Mouse (Mus musculus) G1E (cell line): Measurements from ENCODE around the gene Fam71f2. TPM values are rescaled to one million over a fixed set of nuclear protein-coding genes. Genes with fewer than 3 reads are reported as not detected.

Experiments
- ATAC-seq: 2 replicates; pipeline ENCODE4 v1.8.0; 2016; ENCODE audit warnings: mild to moderate bottlenecking; ENCODE audit not compliant: insufficient number of reproducible peaks, poor library complexity, low FRiP score, severe bottlenecking; ENCODE audit errors: extremely low read depth
- DNase-seq: peaks from one replicate; pipeline ENCODE4 v3.0.0; 2012; ENCODE audit warnings: low spot score
- H3K27me3 ChIP-seq: 2 replicates; pipeline ENCODE4 v1.6.1; 2012; ENCODE audit warnings: mild to moderate bottlenecking, low read length, inconsistent platforms; ENCODE audit not compliant: insufficient read depth
- H3K36me3 ChIP-seq: replicated peaks from 2 replicates; pipeline ENCODE3; 2012; ENCODE audit warnings: mild to moderate bottlenecking, inconsistent platforms
- H3K4me1 ChIP-seq: 2 replicates; pipeline ENCODE4 v1.6.1; 2012; ENCODE audit warnings: low read depth, low read length, inconsistent platforms, mixed read lengths; ENCODE audit not compliant: insufficient read depth
- H3K4me3 ChIP-seq: 2 replicates; pipeline ENCODE4 v1.5.1; 2012; ENCODE audit warnings: low read depth, mild to moderate bottlenecking, inconsistent platforms, low read length, moderate library complexity, mixed read lengths
- H3K9me3 ChIP-seq: replicated peaks from 2 replicates; pipeline ENCODE4 v1.6.1; 2012; ENCODE audit warnings: inconsistent platforms
- CTCF ChIP-seq: IDR thresholded peaks from 2 replicates; pipeline ENCODE4 v1.5.1; 2012; ENCODE audit warnings: low read depth, low read length, inconsistent platforms, mixed read lengths
- GATA1 ChIP-seq: IDR thresholded peaks from 2 replicates; pipeline ENCODE4 v1.6.1; 2012; ENCODE audit warnings: borderline replicate concordance, low read length, inconsistent platforms, mixed read lengths
- GATA2 ChIP-seq: IDR thresholded peaks from 2 replicates; pipeline ENCODE4 v1.6.1; 2012; ENCODE audit warnings: low read depth, low read length, inconsistent platforms, borderline replicate concordance
- POLR2AphosphoS5 ChIP-seq: IDR thresholded peaks from 2 replicates; pipeline ENCODE4 v1.6.1; 2012; ENCODE audit warnings: low read depth, low read length, inconsistent platforms; ENCODE audit not compliant: insufficient replicate concordance
- TAL1 ChIP-seq: conservative IDR thresholded peaks from 2 replicates; pipeline ENCODE4 v1.6.1; 2012; ENCODE audit warnings: low read depth, low read length, inconsistent platforms, mixed read lengths
- polyA plus RNA-seq: library from polyadenylated mRNA; stranded (reverse); fragments of >175 nt; gene quantifications from 2 replicates; pipeline ENCODE4 v1.2.3, GENCODE M21; 2012
- total RNA-seq, 2 experiments: library from RNA; stranded (forward) in 1 of 2; stranded (reverse) in 1 of 2; fragments of 200-1000 nt in 1 of 2; fragments of >200 nt in 1 of 2; fragmentation: Nextera tagmentation in 1 of 2; gene quantifications; 2 replicates each; pipeline ENCODE4 v1.2.3; 2014 to 2017

Gene Fam71f2
- total and polyA plus RNA-seq, 3 experiments, result 0.33 to 4.4 TPM; not detected in 1

DNA sequence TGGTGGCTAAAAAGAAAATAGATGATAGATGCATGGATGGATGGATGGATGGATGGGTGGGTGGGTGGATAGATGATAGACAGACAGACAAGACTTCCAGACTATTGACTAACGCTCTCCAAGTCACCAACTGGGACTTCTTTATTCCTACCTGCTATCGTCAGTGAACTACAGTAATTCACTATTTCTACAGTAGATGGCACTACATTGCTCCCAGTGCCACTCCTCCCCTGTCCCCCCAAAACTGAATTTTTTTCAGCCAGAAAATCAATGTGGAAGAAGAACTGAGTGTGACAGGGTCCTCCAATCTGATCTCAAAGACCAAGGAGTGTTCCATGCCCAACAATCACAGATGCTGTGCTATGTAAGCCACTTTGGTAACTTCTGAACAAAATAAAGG lies 37.7 kb upstream of the Fam71f2 start:
- Histone ChIP-seq H3K27me3 (peaks cover 20% of the 10 kb centered on the region), H3K36me3 (no peaks in the 10 kb centered on the region), H3K4me1 (no peaks in the 10 kb centered on the region), H3K4me3 (no peak overlapping the region), H3K9me3 (no peaks in the 10 kb centered on the region)
- ATAC-seq (no peak), DNase-seq (peak; percentile 10)
- TF ChIP-seq CTCF, result peak; percentile 23; the same call in 1 of the 2 replicates
- TF ChIP-seq TAL1, result no peak

DNA sequence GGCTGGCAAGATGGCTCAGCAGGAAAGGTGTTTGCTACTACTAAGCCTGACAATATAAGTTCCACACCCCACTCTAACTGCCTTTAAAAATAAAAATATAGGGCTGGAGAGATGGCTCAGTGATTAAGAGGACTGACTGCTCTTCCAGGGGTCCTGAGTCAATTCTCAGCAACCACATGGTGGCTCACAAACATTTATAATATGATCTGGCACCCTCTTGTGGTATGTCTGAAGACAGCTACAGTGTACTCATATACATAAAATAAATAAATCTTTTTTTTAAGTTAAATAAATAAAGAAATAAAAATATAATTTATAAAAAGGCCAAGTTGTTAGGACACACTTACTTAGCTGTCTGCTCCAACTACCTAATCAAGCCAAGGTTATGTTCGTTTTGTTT lies 37.1 kb upstream of the Fam71f2 start:
- Histone ChIP-seq H3K9me3 (no peaks in the 10 kb centered on the region), H3K4me3 (no peak overlapping the region), H3K4me1 (no peaks in the 10 kb centered on the region), H3K27me3 (peaks cover 24% of the 10 kb centered on the region), H3K36me3 (no peaks in the 10 kb centered on the region)
- ATAC-seq (no peak), DNase-seq (no peak)
- TF ChIP-seq GATA1, result no peak
- no peak for TF ChIP-seq POLR2AphosphoS5
- TF ChIP-seq CTCF, result no peak
- no peak for TF ChIP-seq GATA2

DNA sequence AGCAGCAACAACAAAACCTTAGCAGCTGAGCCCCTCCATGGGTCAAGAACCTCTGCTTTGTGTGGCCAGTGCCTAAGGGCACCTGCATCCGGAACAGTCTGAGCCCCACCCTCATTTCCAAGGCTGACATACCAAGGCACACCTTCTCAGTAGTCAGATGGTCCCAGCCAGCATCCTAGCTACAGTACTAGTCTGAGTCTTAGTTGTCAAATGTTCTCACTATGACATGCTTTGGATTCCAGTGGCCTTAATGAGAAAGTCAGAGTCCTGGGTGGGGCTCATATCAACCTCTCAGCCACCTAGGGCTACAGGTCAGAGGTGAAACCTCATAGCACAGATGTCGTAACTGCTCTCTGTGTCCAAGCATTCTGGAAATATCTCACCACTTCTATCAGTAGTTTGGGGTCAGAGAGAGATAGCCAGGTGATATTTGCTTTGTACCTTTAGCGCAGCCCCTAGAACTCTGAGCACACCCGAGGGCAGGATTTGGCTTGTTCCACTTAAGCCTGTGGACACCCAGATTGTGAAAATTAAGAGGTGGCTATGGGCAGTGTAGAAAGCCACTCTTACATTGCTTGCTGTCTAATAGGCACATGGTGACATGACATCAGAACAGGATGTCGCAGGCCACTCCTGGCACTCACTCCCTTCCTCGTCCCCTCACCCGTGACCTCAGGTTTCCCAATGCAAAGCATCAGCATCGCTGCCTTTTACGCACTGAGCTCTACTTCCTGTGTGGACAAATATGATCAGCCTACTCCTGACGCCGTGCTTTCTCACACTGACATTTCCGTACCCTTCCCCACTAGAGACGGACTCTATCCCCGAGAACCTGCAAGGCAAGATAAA lies 33.9 kb upstream of the Fam71f2 start:
- ATAC-seq (no peak), DNase-seq (no peak)
- TF ChIP-seq GATA2 (no peak), TAL1 (no peak), GATA1 (no peak), CTCF (no peak), POLR2AphosphoS5 (no peak)
- Histone ChIP-seq H3K9me3 (no peaks in the 10 kb centered on the region), H3K4me1 (no peaks in the 10 kb centered on the region), H3K36me3 (no peaks in the 10 kb centered on the region), H3K27me3 (peaks cover 31% of the 10 kb centered on the region), H3K4me3 (no peak overlapping the region)

DNA sequence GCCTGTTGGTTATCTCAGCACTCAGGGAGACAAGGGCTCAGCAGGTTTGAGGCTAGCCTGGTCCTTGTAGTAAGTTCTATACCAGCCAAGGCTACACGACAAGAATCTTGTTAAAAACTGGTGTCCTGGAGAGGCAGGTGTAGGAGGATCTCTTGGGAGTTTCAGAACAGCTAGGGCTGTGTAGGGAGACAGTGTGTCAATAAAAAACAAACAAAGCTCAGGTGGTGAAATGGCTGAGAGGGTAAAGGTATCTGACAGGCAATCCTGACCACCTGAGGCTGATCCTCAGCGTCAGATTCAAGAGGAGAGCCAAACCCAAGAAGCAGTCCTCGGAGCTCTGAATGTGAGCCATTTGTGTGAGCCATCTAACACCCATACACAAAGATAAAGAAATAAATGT lies 33.2 kb upstream of the Fam71f2 start:
- DNase-seq (no peak), ATAC-seq (no peak)
- Histone ChIP-seq H3K36me3 (no peaks in the 10 kb centered on the region), H3K4me3 (no peak overlapping the region), H3K27me3 (peaks cover 31% of the 10 kb centered on the region), H3K4me1 (no peaks in the 10 kb centered on the region), H3K9me3 (no peaks in the 10 kb centered on the region)
- TF ChIP-seq GATA2 (no peak), TAL1 (no peak)

DNA sequence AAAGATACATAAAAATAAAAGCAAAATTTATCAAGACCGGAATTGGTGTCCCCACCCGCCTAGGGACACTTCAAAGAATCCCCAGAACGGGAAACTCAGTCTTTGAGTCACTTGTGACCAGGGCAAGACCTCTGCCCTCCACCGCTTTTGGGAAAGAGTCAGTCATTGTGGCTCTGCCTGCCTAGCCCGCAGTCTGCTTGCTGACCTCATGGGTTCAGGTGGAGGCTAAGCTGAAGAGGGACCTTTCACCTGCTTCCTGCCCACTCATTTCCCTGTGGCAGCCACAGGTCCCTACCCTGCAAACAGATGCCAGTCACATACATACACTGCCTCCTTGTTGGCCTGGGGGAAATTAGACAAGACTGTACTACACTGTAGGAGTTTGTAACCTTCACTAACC lies 32.8 kb upstream of the Fam71f2 start:
- no peak for ATAC-seq
- H3K4me3 ChIP-seq, result no peak overlapping the region
- H3K27me3 ChIP-seq, result peaks cover 31% of the 10 kb centered on the region
- no peaks in the 10 kb centered on the region for H3K9me3 ChIP-seq
- H3K4me1 ChIP-seq, result no peaks in the 10 kb centered on the region
- no peak for DNase-seq
- TF ChIP-seq GATA2 (no peak), GATA1 (no peak), CTCF (no peak), POLR2AphosphoS5 (no peak)
- H3K36me3 ChIP-seq, result no peaks in the 10 kb centered on the region

DNA sequence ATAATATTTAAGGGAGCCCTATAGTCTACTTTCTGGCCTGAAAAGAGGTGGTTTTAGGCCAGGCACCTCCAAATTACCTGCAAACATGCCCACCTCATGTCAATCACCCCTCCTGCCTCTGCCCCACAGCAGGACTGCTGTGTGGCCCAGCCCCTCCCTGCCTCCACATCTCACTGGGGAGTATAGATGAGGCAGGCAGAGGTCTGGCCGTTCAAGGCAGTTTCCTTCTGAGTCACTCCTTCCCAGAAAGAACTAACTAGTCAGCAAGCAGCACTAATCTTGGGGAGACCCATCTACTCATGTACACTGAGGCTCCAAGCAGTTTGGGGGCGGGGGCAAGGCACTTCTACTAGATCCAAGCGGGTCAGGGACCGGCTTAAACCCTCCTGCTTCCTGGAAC lies 32.3 kb upstream of the Fam71f2 start:
- no peak for ATAC-seq
- H3K4me3 ChIP-seq, result no peak overlapping the region
- no peak for TF ChIP-seq POLR2AphosphoS5
- no peak for TF ChIP-seq GATA2
- no peak for TF ChIP-seq TAL1
- no peak for TF ChIP-seq GATA1
- no peak for TF ChIP-seq CTCF
- H3K27me3 ChIP-seq, result peaks cover 33% of the 10 kb centered on the region
- no peaks in the 10 kb centered on the region for H3K36me3 ChIP-seq
- no peak for DNase-seq
- H3K4me1 ChIP-seq, result no peaks in the 10 kb centered on the region
- no peaks in the 10 kb centered on the region for H3K9me3 ChIP-seq

DNA sequence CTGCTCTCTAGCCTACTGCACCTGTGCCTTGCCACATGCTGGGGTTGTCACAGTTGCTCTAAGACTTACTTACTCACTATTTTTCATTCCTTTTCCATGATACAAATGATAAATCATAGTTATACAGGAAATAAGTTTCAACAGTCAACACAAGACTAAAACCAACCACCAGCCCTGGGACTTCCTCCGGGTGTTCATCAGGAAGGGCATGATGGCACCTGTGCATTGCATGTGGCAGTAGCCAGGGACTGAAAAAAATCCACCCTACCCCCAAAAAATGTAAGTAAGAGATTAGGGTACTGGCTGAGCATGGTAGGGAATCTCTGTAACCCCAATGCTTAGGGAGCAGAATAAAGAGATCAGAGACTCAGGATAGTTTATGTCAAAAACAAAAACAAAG lies 20.0 kb upstream of the Fam71f2 start:
- peaks cover 50% of the 10 kb centered on the region for H3K27me3 ChIP-seq
- H3K9me3 ChIP-seq, result no peaks in the 10 kb centered on the region
- no peaks in the 10 kb centered on the region for H3K4me1 ChIP-seq
- no peak for TF ChIP-seq GATA2
- no peaks in the 10 kb centered on the region for H3K36me3 ChIP-seq
- no peak overlapping the region for H3K4me3 ChIP-seq
- ATAC-seq, result no peak
- no peak for DNase-seq
